Mouse (Mus musculus) midbrain, embryonic 13.5 days (tissue): ENCODE results near the gene Mlx. TPM values are rescaled to one million over a fixed set of nuclear protein-coding genes. Genes with fewer than 3 reads are reported as not detected.

Experiments used
- ATAC-seq: fragments of 200-750 bp; cut with Nextera tagmentation; 2 replicates; pipeline ENCODE4 v1.8.0; 2017; ENCODE audit warnings: mild to moderate bottlenecking, moderate TSS enrichment, moderate library complexity
- H3K27ac ChIP-seq: fragments of 300-500 bp; sonication (generic); 2 replicates; pipeline ENCODE4 v1.5.1; 2015; ENCODE audit warnings: inconsistent platforms, mild to moderate bottlenecking, moderate library complexity
- H3K27me3 ChIP-seq: fragments of 300-500 bp; sonication (generic); 2 replicates; pipeline ENCODE4 v1.6.1; 2015; ENCODE audit warnings: mild to moderate bottlenecking, inconsistent platforms
- H3K36me3 ChIP-seq: fragments of 300-500 bp; sonication (generic); 2 replicates; pipeline ENCODE4 v1.6.1; 2015; ENCODE audit warnings: mild to moderate bottlenecking, inconsistent platforms
- H3K4me1 ChIP-seq: fragments of 300-500 bp; sonication (generic); replicated peaks from 2 replicates; pipeline ENCODE4 v1.6.1; 2015; ENCODE audit warnings: inconsistent platforms
- H3K4me2 ChIP-seq: fragments of 300-500 bp; sonication (generic); replicated peaks from 2 replicates; pipeline ENCODE4 v1.6.1; 2015; ENCODE audit warnings: moderate library complexity, mild to moderate bottlenecking, inconsistent platforms
- H3K4me3 ChIP-seq: fragments of 300-500 bp; sonication (generic); replicated peaks from 2 replicates; pipeline ENCODE4 v1.5.1; 2015; ENCODE audit warnings: mild to moderate bottlenecking, inconsistent platforms
- H3K9ac ChIP-seq: fragments of 300-500 bp; sonication (generic); replicated peaks from 2 replicates; pipeline ENCODE4 v1.6.1; 2015; ENCODE audit warnings: mild to moderate bottlenecking, inconsistent platforms
- H3K9me3 ChIP-seq: fragments of 300-500 bp; sonication (generic); 2 replicates; pipeline ENCODE4 v1.6.1; 2016; ENCODE audit warnings: mild to moderate bottlenecking, inconsistent platforms
- WGBS: fragments of 180-500 bp; shearing (Covaris S2); methylation state at CpG from one replicate; pipeline ENCODE4 v1.1.7; 2015; 5-methylcytosine and 5-hydroxymethylcytosine counted together
- polyA plus RNA-seq: library from polyadenylated mRNA; unstranded; fragments of >200 nt; fragmentation: Nextera tagmentation; extraction: Ambion mirVana; gene quantifications from 2 replicates; pipeline ENCODE4 v1.2.1, GENCODE M21; 2015

The Mlx gene
- polyA plus RNA-seq, 1 experiment from 2014 or later = 90.9 TPM

GRCm38 (mm10) chr11:101057860-101058259 is 29.2 kb upstream of the Mlx start:
- ATAC-seq = peak; percentile 27; the same call in 1 of the 2 replicates
- H3K4me2 ChIP-seq = no peak overlapping the region
- no peak overlapping the region for H3K27ac ChIP-seq
- H3K9ac ChIP-seq = no peak overlapping the region
- peaks cover 95% of the 10 kb centered on the region for H3K36me3 ChIP-seq
- H3K9me3 ChIP-seq = no peaks in the 10 kb centered on the region; the same call in 1 of the 2 replicates
- no peaks in the 10 kb centered on the region for H3K4me1 ChIP-seq
- H3K27me3 ChIP-seq = no peaks in the 10 kb centered on the region
- WGBS = 34% methylated on average over 5 of the region's 5 CpGs
- no peak overlapping the region for H3K4me3 ChIP-seq

GRCm38 (mm10) chr11:101058726-101059125 is 28.4 kb upstream of the Mlx start:
- 65% methylated on average over 5 of the region's 5 CpGs for WGBS
- Histone ChIP-seq H3K4me2 (no peak overlapping the region), H3K9ac (peak overlapping the region; percentile 19; the same call in 1 of the 2 replicates), H3K36me3 (peaks cover 95% of the 10 kb centered on the region), H3K27ac (no peak overlapping the region), H3K9me3 (no peaks in the 10 kb centered on the region), H3K27me3 (no peaks in the 10 kb centered on the region), H3K4me1 (no peaks in the 10 kb centered on the region), H3K4me3 (no peak overlapping the region)
- ATAC-seq = no peak

- H3K9ac ChIP-seq = no peak overlapping the region
- WGBS = 75% methylated on average over 10 of the region's 10 CpGs
- ATAC-seq = no peak
- no peaks in the 10 kb centered on the region for H3K4me1 ChIP-seq
- no peaks in the 10 kb centered on the region for H3K27me3 ChIP-seq
- no peak overlapping the region for H3K4me2 ChIP-seq
- no peaks in the 10 kb centered on the region for H3K9me3 ChIP-seq
- H3K4me3 ChIP-seq = no peak overlapping the region
- peaks cover 96% of the 10 kb centered on the region for H3K36me3 ChIP-seq
- no peak overlapping the region for H3K27ac ChIP-seq
These were observed 27.6 kb upstream of the Mlx start for GRCm38 (mm10) chr11:101059473-101059872.

GRCm38 (mm10) chr11:101060126-101060525 is 27.0 kb upstream of the Mlx start:
- Histone ChIP-seq H3K9me3 (no peaks in the 10 kb centered on the region), H3K4me3 (no peak overlapping the region), H3K9ac (no peak overlapping the region), H3K27ac (peak overlapping the region; percentile 56), H3K27me3 (no peaks in the 10 kb centered on the region), H3K4me1 (no peaks in the 10 kb centered on the region), H3K36me3 (peaks cover 93% of the 10 kb centered on the region), H3K4me2 (no peak overlapping the region)
- WGBS = 85% methylated on average over 8 of the region's 8 CpGs
- no peak for ATAC-seq

- Histone ChIP-seq H3K27ac (0 out of 2 replicates have a peak overlapping the region, but pooled peaks have one; percentile 30), H3K27me3 (no peaks in the 10 kb centered on the region), H3K4me2 (no peak overlapping the region), H3K9ac (no peak overlapping the region), H3K4me3 (no peak overlapping the region), H3K9me3 (no peaks in the 10 kb centered on the region), H3K4me1 (no peaks in the 10 kb centered on the region), H3K36me3 (peaks cover 84% of the 10 kb centered on the region)
- ATAC-seq = no peak
- 93% methylated on average over 5 of the region's 5 CpGs for WGBS
These were observed 26.0 kb upstream of the Mlx start for GRCm38 (mm10) chr11:101061049-101061448.

GRCm38 (mm10) chr11:101062165-101062884 is 24.8 kb upstream of the Mlx start:
- peaks cover 9% of the 10 kb centered on the region for H3K4me1 ChIP-seq
- no peak overlapping the region for H3K9ac ChIP-seq
- 77% methylated on average over 12 of the region's 12 CpGs for WGBS
- no peak overlapping the region for H3K4me3 ChIP-seq
- no peaks in the 10 kb centered on the region for H3K9me3 ChIP-seq
- H3K36me3 ChIP-seq = peaks cover 73% of the 10 kb centered on the region
- H3K27me3 ChIP-seq = no peaks in the 10 kb centered on the region
- H3K27ac ChIP-seq = no peak overlapping the region; the same call in 1 of the 2 replicates
- H3K4me2 ChIP-seq = no peak overlapping the region
- no peak for ATAC-seq

- WGBS = 85% methylated on average over 14 of the region's 14 CpGs
- Histone ChIP-seq H3K4me1 (peaks cover 9% of the 10 kb centered on the region), H3K27ac (peak overlapping the region; percentile 60), H3K9me3 (no peaks in the 10 kb centered on the region), H3K4me2 (no peak overlapping the region), H3K27me3 (0 out of 2 replicates have a peak, but pooled peaks cover under 1% of the 10 kb centered on the region), H3K36me3 (peaks cover 66% of the 10 kb centered on the region), H3K4me3 (no peak overlapping the region), H3K9ac (no peak overlapping the region)
- no peak for ATAC-seq
These were observed 24.0 kb upstream of the Mlx start for GRCm38 (mm10) chr11:101062971-101063675.

GRCm38 (mm10) chr11:101063676-101064327 is 23.3 kb upstream of the Mlx start:
- Histone ChIP-seq H3K4me3 (no peak overlapping the region), H3K9ac (no peak overlapping the region), H3K27ac (peak overlapping the region; percentile 60), H3K4me2 (no peak overlapping the region), H3K36me3 (peaks cover 59% of the 10 kb centered on the region), H3K4me1 (peaks cover 9% of the 10 kb centered on the region), H3K27me3 (0 out of 2 replicates have a peak, but pooled peaks cover 3% of the 10 kb centered on the region), H3K9me3 (no peaks in the 10 kb centered on the region)
- no peak for ATAC-seq
- 63% methylated on average over 12 of the region's 12 CpGs for WGBS

- Histone ChIP-seq H3K27me3 (0 out of 2 replicates have a peak, but pooled peaks cover 6% of the 10 kb centered on the region), H3K27ac (peak overlapping the region; percentile 60; the same call in 1 of the 2 replicates), H3K4me2 (no peak overlapping the region), H3K9ac (no peak overlapping the region), H3K9me3 (no peaks in the 10 kb centered on the region), H3K4me1 (peaks cover 13% of the 10 kb centered on the region), H3K36me3 (peaks cover 52% of the 10 kb centered on the region), H3K4me3 (no peak overlapping the region)
- 86% methylated on average over 4 of the region's 4 CpGs for WGBS
- no peak for ATAC-seq
These were observed 22.6 kb upstream of the Mlx start for GRCm38 (mm10) chr11:101064462-101064861.

- Histone ChIP-seq H3K9ac (no peak overlapping the region), H3K4me1 (peaks cover 13% of the 10 kb centered on the region), H3K4me3 (no peak overlapping the region), H3K36me3 (peaks cover 47% of the 10 kb centered on the region), H3K9me3 (no peaks in the 10 kb centered on the region), H3K4me2 (no peak overlapping the region), H3K27ac (no peak overlapping the region), H3K27me3 (0 out of 2 replicates have a peak, but pooled peaks cover 6% of the 10 kb centered on the region)
- no peak for ATAC-seq
- 92% methylated on average over 9 of the region's 9 CpGs for whole genome bisulfite sequencing
These were observed 22.1 kb upstream of the Mlx start for GRCm38 (mm10) chr11:101065002-101065401.

- H3K9me3 ChIP-seq = no peaks in the 10 kb centered on the region
- peaks cover 30% of the 10 kb centered on the region for H3K36me3 ChIP-seq
- peak overlapping the region; percentile 53; the same call in 1 of the 2 replicates for H3K9ac ChIP-seq
- H3K27me3 ChIP-seq = peaks cover 10% of the 10 kb centered on the region; the same call in 1 of the 2 replicates
- peak overlapping the region; percentile 59 for H3K4me2 ChIP-seq
- H3K4me3 ChIP-seq = peak overlapping the region; percentile 34
- peak; percentile 15; the same call in 1 of the 2 replicates for ATAC-seq
- H3K4me1 ChIP-seq = peaks cover 21% of the 10 kb centered on the region
- no peak overlapping the region; the same call in 1 of the 2 replicates for H3K27ac ChIP-seq
- WGBS = 19% methylated on average over 18 of the region's 18 CpGs
These were observed 20.3 kb upstream of the Mlx start for GRCm38 (mm10) chr11:101066549-101067412.
